Mouse (Mus musculus) MEL (cell line): ENCODE data around the gene Alg12.
"Not testable (repeated sequence)": the region's sequence is repeated elsewhere in the genome, so short reads cannot be mapped to it uniquely, and the experiment has no call there.

Experiments
- E2F4 ChIP-seq: IDR thresholded peaks from 2 replicates; pipeline ENCODE4 v1.6.1; 2011; ENCODE audit warnings: low read depth, low read length, improper control_type of control experiment, borderline replicate concordance
- ELF1 ChIP-seq: IDR thresholded peaks from 2 replicates; pipeline ENCODE4 v1.6.1; 2014; ENCODE audit warnings: low read depth, mild to moderate bottlenecking, inconsistent platforms, low read length, improper control_type of control experiment, moderate library complexity
- GABPA ChIP-seq: IDR thresholded peaks from 2 replicates; pipeline ENCODE4 v1.6.1; 2012; ENCODE audit warnings: low read depth, mild to moderate bottlenecking, inconsistent platforms, low read length, improper control_type of control experiment, moderate library complexity
- HCFC1 ChIP-seq: IDR thresholded peaks from 2 replicates; pipeline ENCODE4 v1.6.1; 2012; ENCODE audit warnings: low read depth, mild to moderate bottlenecking, inconsistent platforms, low read length, improper control_type of control experiment, moderate library complexity
- NELFE ChIP-seq: IDR thresholded peaks from 2 replicates; pipeline ENCODE4 v1.6.1; 2011; ENCODE audit warnings: low read depth, low read length, improper control_type of control experiment
- POLR2A ChIP-seq, 2 experiments: IDR thresholded peaks; 2 replicates each; pipeline ENCODE4 v1.6.1; 2011 to 2012; ENCODE audit warnings: low read length in 2 of 2, mild to moderate bottlenecking in 2 of 2, control low read depth in 1 of 2, improper control_type of control experiment in 1 of 2, low read depth in 1 of 2, moderate library complexity in 1 of 2; ENCODE audit not compliant: control insufficient read depth in 1 of 2, insufficient read depth in 1 of 2, poor library complexity in 1 of 2
- USF1 ChIP-seq: IDR thresholded peaks from 2 replicates; pipeline ENCODE4 v1.6.1; 2014; ENCODE audit warnings: low read depth, mild to moderate bottlenecking, inconsistent platforms, low read length, improper control_type of control experiment, moderate library complexity
- ZKSCAN1 ChIP-seq: IDR thresholded peaks from 2 replicates; pipeline ENCODE4 v1.6.1; 2012; ENCODE audit warnings: low read depth, mild to moderate bottlenecking, inconsistent platforms, low read length, improper control_type of control experiment, moderate library complexity

DNA sequence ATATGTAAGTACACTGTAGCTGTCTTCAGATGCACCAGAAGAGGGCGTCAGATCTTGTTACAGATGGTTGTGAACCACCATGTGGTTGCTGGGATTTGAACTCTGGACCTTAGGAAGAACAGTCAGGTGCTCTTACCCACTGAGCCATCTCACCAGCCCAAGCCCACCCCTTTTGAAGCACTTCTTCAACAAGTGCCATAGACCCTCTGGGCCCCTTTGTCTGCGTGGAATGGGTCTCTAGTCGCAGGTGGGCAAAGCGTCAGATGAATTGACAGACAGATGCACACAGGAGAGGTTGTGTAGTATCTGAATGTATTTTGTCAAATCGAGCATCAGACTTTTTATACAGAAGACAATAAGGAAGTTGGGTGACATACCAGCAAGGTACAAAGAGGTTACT is 24.4 kb downstream of the Alg12 start:
- TF ChIP-seq ELF1; HCFC1; NELFE; USF1; ZKSCAN1; GABPA; POLR2A (IDR thresholded peaks at IDR 0.05; ENCODE audit: control insufficient read depth in 1 of 2, insufficient read depth in 1 of 2, low read depth in 1 of 2, low read length in 2 of 2, poor library complexity in 1 of 2); E2F4: not testable (repeated sequence)
